Mouse (Mus musculus) heart, embryonic 12.5 days (tissue): ENCODE results near the gene Tgm2. TPM values are rescaled to one million over a fixed set of nuclear protein-coding genes. Genes with fewer than 3 reads are reported as not detected.

ENCODE experiments used
- ATAC-seq: fragments of 200-750 bp; cut with Nextera tagmentation; 2 replicates; pipeline ENCODE4 v1.8.0; 2017; ENCODE audit warnings: moderate TSS enrichment, moderate library complexity; ENCODE audit not compliant: insufficient number of reproducible peaks, low FRiP score
- H3K27ac ChIP-seq: fragments of 300-500 bp; sonication (generic); 2 replicates; pipeline ENCODE4 v1.5.1; 2016; ENCODE audit warnings: mild to moderate bottlenecking, moderate library complexity; ENCODE audit not compliant: poor library complexity, severe bottlenecking
- H3K27me3 ChIP-seq: fragments of 300-500 bp; sonication (generic); replicated peaks from 2 replicates; pipeline ENCODE4 v1.6.1; 2016; ENCODE audit warnings: mild to moderate bottlenecking, moderate library complexity
- H3K36me3 ChIP-seq: fragments of 300-500 bp; sonication (generic); 2 replicates; pipeline ENCODE4 v1.6.1; 2016; ENCODE audit warnings: mild to moderate bottlenecking, moderate library complexity
- H3K4me1 ChIP-seq: fragments of 300-500 bp; sonication (generic); replicated peaks from 2 replicates; pipeline ENCODE4 v1.6.1; 2016; ENCODE audit warnings: mild to moderate bottlenecking
- H3K4me2 ChIP-seq: fragments of 300-500 bp; sonication (generic); 2 replicates; pipeline ENCODE4 v1.6.1; 2016; ENCODE audit warnings: mild to moderate bottlenecking, moderate library complexity
- H3K4me3 ChIP-seq: fragments of 300-500 bp; sonication (generic); 2 replicates; pipeline ENCODE4 v1.5.1; 2016; ENCODE audit warnings: mild to moderate bottlenecking
- H3K9ac ChIP-seq: fragments of 300-500 bp; sonication (generic); 2 replicates; pipeline ENCODE4 v1.6.1; 2016; ENCODE audit warnings: mild to moderate bottlenecking, moderate library complexity
- H3K9me3 ChIP-seq: fragments of 300-500 bp; sonication (generic); replicated peaks from 2 replicates; pipeline ENCODE4 v1.6.1; 2016; ENCODE audit warnings: mild to moderate bottlenecking, moderate library complexity
- WGBS: fragments of 180-500 bp; shearing (Covaris S2); methylation state at CpG from one replicate; pipeline ENCODE4 v1.1.7; 2016; 5-methylcytosine and 5-hydroxymethylcytosine counted together
- polyA plus RNA-seq: library from polyadenylated mRNA; unstranded; fragments of >200 nt; fragmentation: Nextera tagmentation; extraction: Ambion mirVana; gene quantifications from 2 replicates; pipeline ENCODE4 v1.2.1, GENCODE M21; 2016

Tgm2 gene
- polyA plus RNA-seq, 1 experiment from 2014 or later: 227 TPM

GRCm38 (mm10) chr2:158141271-158141670 lies 5.0 kb downstream of the Tgm2 start:
- Histone ChIP-seq H3K27ac (peak overlapping the region; percentile 98), H3K4me1 (peaks cover 81% of the 10 kb centered on the region), H3K36me3 (peaks cover 49% of the 10 kb centered on the region), H3K9ac (peak overlapping the region; percentile 62), H3K4me2 (peak overlapping the region; percentile 76), H3K27me3 (no peaks in the 10 kb centered on the region), H3K4me3 (no peak overlapping the region), H3K9me3 (no peaks in the 10 kb centered on the region)
- WGBS: 50% methylated on average over 7 of the region's 7 CpGs
- ATAC-seq: no peak

- H3K36me3 ChIP-seq: peaks cover 55% of the 10 kb centered on the region
Measured at GRCm38 (mm10) chr2:158140664-158141063, 5.6 kb downstream of the Tgm2 start.

GRCm38 (mm10) chr2:158139628-158140027 lies 6.6 kb downstream of the Tgm2 start:
- no peaks in the 10 kb centered on the region for H3K9me3 ChIP-seq
- peaks cover 65% of the 10 kb centered on the region for H3K36me3 ChIP-seq
- 20% methylated on average over 7 of the region's 7 CpGs for WGBS
- no peak overlapping the region for H3K4me3 ChIP-seq
- ATAC-seq: peak; percentile 60
- H3K27ac ChIP-seq: peak overlapping the region; percentile 98
- H3K4me2 ChIP-seq: peak overlapping the region; percentile 76
- no peaks in the 10 kb centered on the region for H3K27me3 ChIP-seq
- peaks cover 72% of the 10 kb centered on the region for H3K4me1 ChIP-seq
- H3K9ac ChIP-seq: peak overlapping the region; percentile 62; the same call in 1 of the 2 replicates

More at GRCm38 (mm10) chr2:158140664-158141063, 5.6 kb downstream of the Tgm2 start:
- WGBS: 59% methylated on average over 5 of the region's 5 CpGs
- H3K9ac ChIP-seq: peak overlapping the region; percentile 62
- H3K4me2 ChIP-seq: peak overlapping the region; percentile 76
- H3K9me3 ChIP-seq: no peaks in the 10 kb centered on the region
- H3K27me3 ChIP-seq: no peaks in the 10 kb centered on the region
- ATAC-seq: no peak
- H3K4me1 ChIP-seq: peaks cover 83% of the 10 kb centered on the region
- peak overlapping the region; percentile 98 for H3K27ac ChIP-seq
- H3K4me3 ChIP-seq: no peak overlapping the region

GRCm38 (mm10) chr2:158138778-158139177 lies 7.5 kb downstream of the Tgm2 start:
- H3K4me3 ChIP-seq: no peak overlapping the region
- WGBS: 82% methylated on average over 9 of the region's 9 CpGs
- no peaks in the 10 kb centered on the region for H3K9me3 ChIP-seq
- peaks cover 73% of the 10 kb centered on the region for H3K36me3 ChIP-seq
- peak overlapping the region; percentile 58 for H3K9ac ChIP-seq
- H3K27ac ChIP-seq: peak overlapping the region; percentile 98
- no peak overlapping the region for H3K4me2 ChIP-seq
- H3K4me1 ChIP-seq: peaks cover 68% of the 10 kb centered on the region
- H3K27me3 ChIP-seq: no peaks in the 10 kb centered on the region
- no peak for ATAC-seq

GRCm38 (mm10) chr2:158137771-158138170 lies 8.5 kb downstream of the Tgm2 start:
- no peak overlapping the region for H3K4me3 ChIP-seq
- 79% methylated on average over 12 of the region's 12 CpGs for WGBS
- no peaks in the 10 kb centered on the region for H3K27me3 ChIP-seq
- H3K27ac ChIP-seq: no peak overlapping the region; the same call in 1 of the 2 replicates
- H3K36me3 ChIP-seq: peaks cover 80% of the 10 kb centered on the region
- no peak overlapping the region for H3K9ac ChIP-seq
- ATAC-seq: no peak
- peaks cover 66% of the 10 kb centered on the region for H3K4me1 ChIP-seq
- H3K4me2 ChIP-seq: no peak overlapping the region
- H3K9me3 ChIP-seq: no peaks in the 10 kb centered on the region

- no peaks in the 10 kb centered on the region for H3K27me3 ChIP-seq
- H3K4me3 ChIP-seq: no peak overlapping the region
- WGBS: 67% methylated on average over 7 of the region's 7 CpGs
- H3K36me3 ChIP-seq: peaks cover 85% of the 10 kb centered on the region
- no peak overlapping the region for H3K4me2 ChIP-seq
- no peak overlapping the region for H3K27ac ChIP-seq
- H3K4me1 ChIP-seq: peaks cover 63% of the 10 kb centered on the region
- no peak for ATAC-seq
- no peak overlapping the region for H3K9ac ChIP-seq
- no peaks in the 10 kb centered on the region for H3K9me3 ChIP-seq
Measured at GRCm38 (mm10) chr2:158136205-158136604, 10.0 kb downstream of the Tgm2 start.

GRCm38 (mm10) chr2:158133050-158133449 lies 13.2 kb downstream of the Tgm2 start:
- H3K27ac ChIP-seq: peak overlapping the region; percentile 12; the same call in 1 of the 2 replicates
- peaks cover 63% of the 10 kb centered on the region for H3K4me1 ChIP-seq
- 72% methylated on average over 6 of the region's 6 CpGs for WGBS
- H3K9ac ChIP-seq: 0 out of 2 replicates have a peak overlapping the region, but pooled peaks have one; percentile 11
- H3K4me3 ChIP-seq: no peak overlapping the region
- H3K9me3 ChIP-seq: no peaks in the 10 kb centered on the region
- ATAC-seq: no peak
- H3K27me3 ChIP-seq: no peaks in the 10 kb centered on the region
- no peak overlapping the region for H3K4me2 ChIP-seq
- peaks cover 95% of the 10 kb centered on the region for H3K36me3 ChIP-seq

GRCm38 (mm10) chr2:158132320-158132719 lies 13.9 kb downstream of the Tgm2 start:
- no peak overlapping the region for H3K4me2 ChIP-seq
- H3K4me1 ChIP-seq: peaks cover 66% of the 10 kb centered on the region
- no peak overlapping the region for H3K9ac ChIP-seq
- no peaks in the 10 kb centered on the region for H3K9me3 ChIP-seq
- ATAC-seq: no peak
- H3K4me3 ChIP-seq: no peak overlapping the region
- peaks cover 95% of the 10 kb centered on the region for H3K36me3 ChIP-seq
- no peak overlapping the region for H3K27ac ChIP-seq
- H3K27me3 ChIP-seq: no peaks in the 10 kb centered on the region
- WGBS: 85% methylated on average over 10 of the region's 10 CpGs

GRCm38 (mm10) chr2:158131197-158131835 lies 14.9 kb downstream of the Tgm2 start:
- H3K27me3 ChIP-seq: no peaks in the 10 kb centered on the region
- peaks cover 96% of the 10 kb centered on the region for H3K36me3 ChIP-seq
- H3K4me3 ChIP-seq: no peak overlapping the region
- no peak overlapping the region for H3K9ac ChIP-seq
- H3K4me2 ChIP-seq: no peak overlapping the region
- no peak for ATAC-seq
- no peaks in the 10 kb centered on the region for H3K9me3 ChIP-seq
- H3K27ac ChIP-seq: peak overlapping the region; percentile 86
- 85% methylated on average over 13 of the region's 13 CpGs for WGBS
- H3K4me1 ChIP-seq: peaks cover 71% of the 10 kb centered on the region

- peaks cover 69% of the 10 kb centered on the region for H3K4me1 ChIP-seq
- peak overlapping the region; percentile 86 for H3K27ac ChIP-seq
- ATAC-seq: no peak
- H3K4me3 ChIP-seq: no peak overlapping the region
- H3K4me2 ChIP-seq: no peak overlapping the region
- no peaks in the 10 kb centered on the region for H3K27me3 ChIP-seq
- WGBS: 40% methylated on average over 5 of the region's 5 CpGs
- H3K9me3 ChIP-seq: no peaks in the 10 kb centered on the region
- H3K9ac ChIP-seq: peak overlapping the region; percentile 44; the same call in 1 of the 2 replicates
- H3K36me3 ChIP-seq: peaks cover 96% of the 10 kb centered on the region
Measured at GRCm38 (mm10) chr2:158130391-158130986, 15.7 kb downstream of the Tgm2 start.

- no peak for ATAC-seq
- H3K9me3 ChIP-seq: no peaks in the 10 kb centered on the region
- H3K27me3 ChIP-seq: no peaks in the 10 kb centered on the region
- peak overlapping the region; percentile 53 for H3K9ac ChIP-seq
- peaks cover 69% of the 10 kb centered on the region for H3K4me1 ChIP-seq
- WGBS: 74% methylated on average over 16 of the region's 16 CpGs
- H3K4me2 ChIP-seq: no peak overlapping the region
- H3K36me3 ChIP-seq: peaks cover 97% of the 10 kb centered on the region
- H3K4me3 ChIP-seq: no peak overlapping the region
- H3K27ac ChIP-seq: peak overlapping the region; percentile 86
Measured at GRCm38 (mm10) chr2:158129291-158130002, 16.8 kb downstream of the Tgm2 start.
